Mouse (Mus musculus) hindbrain, embryonic 10.5 days (tissue): ENCODE results near the gene Tfam. TPM values are rescaled to one million over a fixed set of nuclear protein-coding genes. Genes with fewer than 3 reads are reported as not detected.

Source experiments
- DNase-seq: peaks from one replicate; pipeline ENCODE4 v3.0.0-alpha.2; 2017; ENCODE audit warnings: low spot score
- H3K27ac ChIP-seq: fragments of 300-500 bp; sonication (generic); 2 replicates; pipeline ENCODE4 v1.5.1; 2016; ENCODE audit warnings: mild to moderate bottlenecking, moderate library complexity
- H3K27me3 ChIP-seq: fragments of 300-500 bp; sonication (generic); 2 replicates; pipeline ENCODE4 v1.6.1; 2016; ENCODE audit warnings: mild to moderate bottlenecking; ENCODE audit not compliant: poor library complexity, insufficient read depth, severe bottlenecking
- H3K36me3 ChIP-seq: fragments of 300-500 bp; sonication (generic); 2 replicates; pipeline ENCODE4 v1.6.1; 2016; ENCODE audit warnings: mild to moderate bottlenecking, moderate library complexity
- H3K4me1 ChIP-seq: fragments of 300-500 bp; sonication (generic); replicated peaks from 2 replicates; pipeline ENCODE4 v1.6.1; 2016; ENCODE audit warnings: mild to moderate bottlenecking
- H3K4me3 ChIP-seq: fragments of 300-500 bp; sonication (generic); 2 replicates; pipeline ENCODE4 v1.5.1; 2016; ENCODE audit warnings: mild to moderate bottlenecking, moderate library complexity
- H3K9me3 ChIP-seq: fragments of 300-500 bp; sonication (generic); 2 replicates; pipeline ENCODE4 v1.6.1; 2016; ENCODE audit warnings: mild to moderate bottlenecking, moderate library complexity
- WGBS: fragments of 180-500 bp; shearing (Covaris S2); methylation state at CpG from one replicate; pipeline ENCODE4 v1.1.7; 2016; 5-methylcytosine and 5-hydroxymethylcytosine counted together
- polyA plus RNA-seq: library from polyadenylated mRNA; unstranded; fragments of >200 nt; fragmentation: Nextera tagmentation; extraction: Ambion mirVana; gene quantifications from 2 replicates; pipeline ENCODE4 v1.2.1, GENCODE M21; 2016

The Tfam gene
- polyA plus RNA-seq, 1 experiment from 2014 or later, result 66.9 TPM

- peaks cover 5% of the 10 kb centered on the region; the same call in 1 of the 2 replicates for H3K9me3 ChIP-seq
- WGBS, result 80% methylated on average over 2 of the region's 2 CpGs
These were observed 57.0 kb downstream of the Tfam start for GRCm38 (mm10) chr10:71181091-71181490.

GRCm38 (mm10) chr10:71180057-71180456 is 58.0 kb downstream of the Tfam start:
- DNase-seq, result no peak
- H3K4me1 ChIP-seq, result no peaks in the 10 kb centered on the region
- no peaks in the 10 kb centered on the region for H3K36me3 ChIP-seq
- WGBS, result 70% methylated on average over 2 of the region's 2 CpGs
- H3K27me3 ChIP-seq, result no peaks in the 10 kb centered on the region
- H3K27ac ChIP-seq, result no peak overlapping the region
- peaks cover 5% of the 10 kb centered on the region; the same call in 1 of the 2 replicates for H3K9me3 ChIP-seq
- no peak overlapping the region for H3K4me3 ChIP-seq

More at GRCm38 (mm10) chr10:71181091-71181490, 57.0 kb downstream of the Tfam start:
- no peak for DNase-seq
- Histone ChIP-seq H3K36me3 (no peaks in the 10 kb centered on the region), H3K27ac (no peak overlapping the region), H3K4me3 (no peak overlapping the region), H3K27me3 (no peaks in the 10 kb centered on the region), H3K4me1 (no peaks in the 10 kb centered on the region)

GRCm38 (mm10) chr10:71177201-71177600 is 60.9 kb downstream of the Tfam start:
- DNase-seq, result no peak
- H3K27ac ChIP-seq, result no peak overlapping the region
- H3K4me3 ChIP-seq, result no peak overlapping the region
- no peaks in the 10 kb centered on the region for H3K27me3 ChIP-seq
- H3K4me1 ChIP-seq, result no peaks in the 10 kb centered on the region
- 92% methylated on average over 7 of the region's 7 CpGs for WGBS
- no peaks in the 10 kb centered on the region for H3K36me3 ChIP-seq
- H3K9me3 ChIP-seq, result peaks cover 8% of the 10 kb centered on the region; the same call in 1 of the 2 replicates

GRCm38 (mm10) chr10:71176341-71176740 is 61.7 kb downstream of the Tfam start:
- Histone ChIP-seq H3K27ac (no peak overlapping the region), H3K4me3 (no peak overlapping the region), H3K4me1 (no peaks in the 10 kb centered on the region), H3K9me3 (peaks cover 8% of the 10 kb centered on the region; the same call in 1 of the 2 replicates), H3K27me3 (no peaks in the 10 kb centered on the region), H3K36me3 (no peaks in the 10 kb centered on the region)
- no peak for DNase-seq
- WGBS, result 77% methylated on average over 8 of the region's 8 CpGs

Other genes starting within 250 kb of the Tfam start
- 5.4 and 5.5 TPM in 2 replicates for gene Bicc1, start 78.6 kb downstream of the Tfam start, polyA plus RNA-seq
- gene Ube2d1, start 47.0 kb upstream of the Tfam start, polyA plus RNA-seq, result 115 and 147 TPM in 2 replicates
- gene Cisd1, start 106.7 kb upstream of the Tfam start, polyA plus RNA-seq, result 148 and 166 TPM in 2 replicates
- gene Ipmk, start 109.5 kb upstream of the Tfam start, polyA plus RNA-seq, result 15.5 and 20.0 TPM in 2 replicates